Mouse (Mus musculus) CH12.LX (cell line): Measurements from ENCODE around the gene Becn1. TPM values are rescaled to one million over a fixed set of nuclear protein-coding genes. Genes with fewer than 3 reads are reported as not detected.

Experiments
- DNase-seq: peaks from one replicate; pipeline ENCODE4 v3.0.0-alpha.2; 2013; ENCODE audit errors: extremely low read depth
- H3K27ac ChIP-seq: 2 replicates; pipeline ENCODE4 v1.5.1; 2012; ENCODE audit warnings: low read depth, mild to moderate bottlenecking, control low read depth, moderate library complexity; ENCODE audit not compliant: insufficient read depth
- H3K27me3 ChIP-seq: replicated peaks from 2 replicates; pipeline ENCODE3; 2012; ENCODE audit warnings: inconsistent platforms
- H3K36me3 ChIP-seq, 2 experiments: replicated peaks in 1 of 2; 2 replicates each; pipeline versions ENCODE3 to v1.6.1; 2012; ENCODE audit warnings: inconsistent platforms in 1 of 2, low read length in 1 of 2, mild to moderate bottlenecking in 1 of 2, mixed read lengths in 1 of 2, moderate library complexity in 1 of 2; ENCODE audit not compliant: control insufficient read depth in 1 of 2, insufficient read depth in 1 of 2
- H3K4me1 ChIP-seq, 2 experiments: 2 replicates each; pipeline ENCODE4 v1.6.1; 2012; ENCODE audit warnings: inconsistent platforms in 1 of 2, moderate library complexity in 1 of 2; ENCODE audit not compliant: insufficient read depth in 2 of 2, control insufficient read depth in 1 of 2
- H3K4me2 ChIP-seq: 2 replicates; pipeline ENCODE4 v1.6.1; 2012; ENCODE audit warnings: low read depth, mild to moderate bottlenecking, control low read depth; ENCODE audit not compliant: poor library complexity, insufficient read depth, severe bottlenecking
- H3K4me3 ChIP-seq, 3 experiments: fragments of 150-350 bp in 1 of 3; sonication (generic) in 1 of 3; replicated peaks in 1 of 3; 2 replicates each; pipeline versions ENCODE3 to v1.5.1; 2011 to 2012; ENCODE audit warnings: low read depth in 2 of 3, low read length in 2 of 3, mild to moderate bottlenecking in 2 of 3, moderate library complexity in 2 of 3, control low read depth in 1 of 3, improper control_type of control experiment in 1 of 3, inconsistent platforms in 1 of 3, mixed read lengths in 1 of 3; ENCODE audit not compliant: poor library complexity in 1 of 3
- H3K79me2 ChIP-seq: replicated peaks from 2 replicates; pipeline ENCODE4 v1.6.1; 2012; ENCODE audit warnings: mild to moderate bottlenecking, moderate library complexity; ENCODE audit not compliant: control insufficient read depth, poor library complexity, insufficient read depth, severe bottlenecking; ENCODE audit errors: extremely low read depth
- H3K9ac ChIP-seq: 2 replicates; pipeline ENCODE4 v1.6.1; 2012; ENCODE audit warnings: low read depth, mild to moderate bottlenecking, control low read depth, moderate library complexity; ENCODE audit not compliant: insufficient read depth
- H3K9me3 ChIP-seq: replicated peaks from 2 replicates; pipeline ENCODE3; 2012; ENCODE audit warnings: low read length, inconsistent platforms, mixed read lengths
- BHLHE40 ChIP-seq: IDR thresholded peaks from 2 replicates; pipeline ENCODE4 v1.6.1; 2011; ENCODE audit warnings: mild to moderate bottlenecking, low read depth, low read length, improper control_type of control experiment
- CHD1 ChIP-seq: IDR thresholded peaks from 2 replicates; pipeline ENCODE4 v1.6.1; 2012; ENCODE audit warnings: low read depth, low read length, improper control_type of control experiment, inconsistent platforms
- CTCF ChIP-seq, 2 experiments: IDR thresholded peaks in 1 of 2; conservative IDR thresholded peaks in 1 of 2; 2 replicates each; pipeline ENCODE4 v1.5.1; 2011 to 2012; ENCODE audit warnings: low read depth in 2 of 2, low read length in 2 of 2, improper control_type of control experiment in 1 of 2, inconsistent platforms in 1 of 2, mild to moderate bottlenecking in 1 of 2, moderate library complexity in 1 of 2
- HCFC1 ChIP-seq: IDR thresholded peaks from 2 replicates; pipeline ENCODE4 v1.6.1; 2012; ENCODE audit warnings: low read depth, mild to moderate bottlenecking, inconsistent platforms, low read length, improper control_type of control experiment
- IRF4 ChIP-seq: IDR thresholded peaks from 2 replicates; pipeline ENCODE4 v1.6.1; 2014; ENCODE audit warnings: low read depth, mild to moderate bottlenecking, inconsistent platforms, low read length, improper control_type of control experiment
- JUN ChIP-seq: IDR thresholded peaks from 2 replicates; pipeline ENCODE4 v1.6.1; 2011; ENCODE audit warnings: low read depth, mild to moderate bottlenecking, low read length, improper control_type of control experiment, moderate library complexity; ENCODE audit not compliant: insufficient read depth
- JUND ChIP-seq: conservative IDR thresholded peaks from 2 replicates; pipeline ENCODE4 v1.6.1; 2011; ENCODE audit warnings: low read depth, low read length, improper control_type of control experiment
- KAT2A ChIP-seq: IDR thresholded peaks from 2 replicates; pipeline ENCODE4 v1.6.1; 2012; ENCODE audit warnings: low read length, improper control_type of control experiment, inconsistent platforms; ENCODE audit not compliant: insufficient replicate concordance
- MAZ ChIP-seq: IDR thresholded peaks from 2 replicates; pipeline ENCODE4 v1.6.1; 2012; ENCODE audit warnings: low read depth, mild to moderate bottlenecking, inconsistent platforms, low read length, improper control_type of control experiment, moderate library complexity
- MEF2A ChIP-seq: IDR thresholded peaks from 2 replicates; pipeline ENCODE4 v1.6.1; 2014; ENCODE audit warnings: low read depth, mild to moderate bottlenecking, inconsistent platforms, low read length, improper control_type of control experiment, borderline replicate concordance
- UBTF ChIP-seq: IDR thresholded peaks from 2 replicates; pipeline ENCODE4 v1.6.1; 2012; ENCODE audit warnings: low read depth, mild to moderate bottlenecking, inconsistent platforms, low read length, improper control_type of control experiment, moderate library complexity
- dilution Hi-C: fragments of 300-500 bp; cut with MboI; formaldehyde crosslinking; loops from 2 replicates; pipeline ENCODE4 v1.14.3; 2020; ENCODE audit warnings: low sequenced_read_pairs; ENCODE audit not compliant: extremely low pct_unique_long_range_greater_than_20kb, extremely low pct_ligation_motif_present
- in situ Hi-C: fragments of 300-500 bp; cut with MboI; formaldehyde crosslinking; loops from 3 replicates; pipeline ENCODE4 v1.14.3; 2019; ENCODE audit warnings: low sequenced_read_pairs, low pct_ligation_motif_present, low pct_unique_long_range_greater_than_20kb, mixed read lengths
- polyA plus RNA-seq: library from polyadenylated mRNA; unstranded; fragments of >175 nt; gene quantifications from 2 replicates; pipeline ENCODE4 v1.2.1, GENCODE M21; 2012; ENCODE audit warnings: low read depth; ENCODE audit not compliant: insufficient read length
- total RNA-seq, 2 experiments: library from RNA; depleted of rRNA; stranded (reverse); fragments of 300-350 nt in 1 of 2; fragments of >200 nt in 1 of 2; gene quantifications; 2 replicates each; pipeline ENCODE4 v1.2.3; 2012 to 2014

Becn1 gene
- total and polyA plus RNA-seq, 3 experiments = 177 to 280 (median 224) TPM

- TF ChIP-seq JUN = no peak
- no peak for TF ChIP-seq HCFC1
- no peak for TF ChIP-seq MAZ
- TF ChIP-seq CHD1 = no peak
- no peak for TF ChIP-seq JUND
- no peak for TF ChIP-seq BHLHE40
- TF ChIP-seq, all 38 proteins: peak for 0
- dilution Hi-C loops = no loop called here
- DNase-seq = no peak
These were observed 47.1 kb upstream of the Becn1 start for GRCm38 (mm10) chr11:101349216-101349615.

DNA sequence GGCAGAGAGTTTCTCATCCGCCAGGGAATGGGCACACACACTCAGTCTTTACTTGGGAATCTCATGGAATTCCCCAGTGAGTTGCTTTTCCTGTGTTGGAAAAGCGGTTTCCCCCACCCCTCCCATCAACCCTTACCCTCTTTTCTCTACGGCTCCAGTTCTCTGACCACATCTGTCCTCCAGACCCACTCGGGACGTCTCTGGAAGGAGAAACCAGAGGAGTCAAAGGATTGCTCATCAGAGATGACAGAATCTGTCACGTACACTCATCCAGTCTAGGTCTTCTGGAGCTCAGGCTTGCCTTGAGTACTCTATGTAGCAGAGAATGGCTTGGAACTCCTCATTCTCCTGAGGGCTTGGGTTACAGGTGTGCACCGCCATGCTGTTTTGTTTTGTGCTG, 46.7 kb upstream of the Becn1 start:
- H3K4me2 ChIP-seq = no peak overlapping the region
- TF ChIP-seq IRF4 = no peak
- no peak for TF ChIP-seq UBTF
- no peak for TF ChIP-seq MEF2A
- TF ChIP-seq, all 38 proteins: peak for 0
- dilution Hi-C loops (no loop called here), in situ Hi-C loops (no loop called here)
- no peak for DNase-seq
- H3K9me3 ChIP-seq = peaks cover 10% of the 10 kb centered on the region
- no peak overlapping the region for H3K9ac ChIP-seq
- no peaks in the 10 kb centered on the region for H3K36me3 ChIP-seq
- peaks cover 7 to 8% of the 10 kb centered on the region in 2 experiments for H3K4me1 ChIP-seq
- H3K79me2 ChIP-seq = no peaks in the 10 kb centered on the region
- H3K27ac ChIP-seq = no peak overlapping the region
- peaks cover 6% of the 10 kb centered on the region for H3K27me3 ChIP-seq
- no peak overlapping the region for H3K4me3 ChIP-seq

More at GRCm38 (mm10) chr11:101349216-101349615, 47.1 kb upstream of the Becn1 start:
- Histone ChIP-seq H3K4me2 (no peak overlapping the region), H3K27me3 (peaks cover 6% of the 10 kb centered on the region), H3K27ac (no peak overlapping the region), H3K9me3 (peaks cover 10% of the 10 kb centered on the region), H3K4me1 (peaks cover 5 to 8% of the 10 kb centered on the region in 2 experiments; a peak in 3 of 4 replicates), H3K9ac (no peak overlapping the region), H3K36me3 (no peaks in the 10 kb centered on the region), H3K79me2 (no peaks in the 10 kb centered on the region), H3K4me3 (no peak overlapping the region)
- in situ Hi-C loops = no loop called here

- dilution Hi-C loops = no loop called here
- H3K9ac ChIP-seq = no peak overlapping the region
- no peaks in the 10 kb centered on the region for H3K79me2 ChIP-seq
- no peak for DNase-seq
- no peak overlapping the region for H3K4me3 ChIP-seq
- H3K9me3 ChIP-seq = peaks cover 10% of the 10 kb centered on the region
- peaks cover 7 to 8% of the 10 kb centered on the region in 2 experiments for H3K4me1 ChIP-seq
- peaks cover 6% of the 10 kb centered on the region for H3K27me3 ChIP-seq
- no peaks in the 10 kb centered on the region for H3K36me3 ChIP-seq
- in situ Hi-C loops = no loop called here
- peak in 1 of 2 experiments; percentile 27; a peak in 2 of 4 replicates for TF ChIP-seq CTCF (conservative IDR thresholded peaks at IDR 0.05 in 1 of 2, IDR thresholded peaks at IDR 0.05 in 1 of 2; ENCODE audit: low read depth in 2 of 2, low read length in 2 of 2)
- TF ChIP-seq KAT2A = no peak
- TF ChIP-seq MAZ = no peak
- TF ChIP-seq, all 38 proteins: peak for 1
- H3K27ac ChIP-seq = no peak overlapping the region
- H3K4me2 ChIP-seq = no peak overlapping the region
These were observed 45.1 kb upstream of the Becn1 start for GRCm38 (mm10) chr11:101347083-101347775.
